In genomic region chr6:7851036-7851435, GRCm38 (mm10) we compare ENCODE assay signal across 11 mouse cellular contexts.
"Had no signal": no experiment of that assay in that cellular context is flagged by ENCODE, and none has a peak within 500 bp of the region (broad histone marks: within the 10 kb centered on the region; RNA-seq: fewer than 3 reads in every experiment).

No protein-coding gene starts in this region.

- H3K4me3 ChIP-seq: left cerebral cortex, adult 2 months; liver, embryonic 15.5 days; neural tube, embryonic 12.5 days had no signal

- H3K9me3 ChIP-seq: liver, embryonic 15.5 days; neural tube, embryonic 12.5 days had no signal

- H3K4me2 ChIP-seq: liver, embryonic 11.5 days; liver, embryonic 15.5 days; neural tube, embryonic 12.5 days had no signal

- H3K36me3 ChIP-seq: liver, embryonic 15.5 days; neural tube, embryonic 12.5 days had no signal

- ATAC-seq: lung, postnatal 0 days had no signal

- H3K27ac ChIP-seq: left cerebral cortex, adult 2 months; neural tube, embryonic 12.5 days had no signal

- H3K9ac ChIP-seq: liver, embryonic 15.5 days; neural tube, embryonic 12.5 days had no signal

- H3K4me1 ChIP-seq: neural tube, embryonic 12.5 days had no signal

- DNase-seq: kidney, adult 8-10 months; kidney, postnatal 25 days; lung, adult 2 months; lung, postnatal 36 days; right cerebral cortex, postnatal 14 days; thymus, postnatal 4 days had no signal

- H3K27me3 ChIP-seq: liver, embryonic 15.5 days; neural tube, embryonic 12.5 days had no signal
